Mouse (Mus musculus) neutrophil, adult 5-6 weeks (primary cell): ENCODE measurements around the gene Thap8. TPM values are rescaled to one million over a fixed set of nuclear protein-coding genes. Genes with fewer than 3 reads are reported as not detected.

ENCODE experiments used
- ATAC-seq: fragments of 151-379, 151-347 bp; 2 replicates; pipeline ENCODE4 v1.8.0; 2017; ENCODE audit warnings: mild to moderate bottlenecking, moderate TSS enrichment; ENCODE audit not compliant: insufficient number of reproducible peaks, poor library complexity, low FRiP score, severe bottlenecking; ENCODE audit errors: extremely low read depth
- total RNA-seq: library from RNA; stranded (forward); fragments of 200-1000 nt; gene quantifications from 2 replicates; pipeline ENCODE4 v1.2.3, GENCODE M21; 2017

Thap8 gene
- total RNA-seq, 1 experiment from 2014 or later, result not detected

DNA sequence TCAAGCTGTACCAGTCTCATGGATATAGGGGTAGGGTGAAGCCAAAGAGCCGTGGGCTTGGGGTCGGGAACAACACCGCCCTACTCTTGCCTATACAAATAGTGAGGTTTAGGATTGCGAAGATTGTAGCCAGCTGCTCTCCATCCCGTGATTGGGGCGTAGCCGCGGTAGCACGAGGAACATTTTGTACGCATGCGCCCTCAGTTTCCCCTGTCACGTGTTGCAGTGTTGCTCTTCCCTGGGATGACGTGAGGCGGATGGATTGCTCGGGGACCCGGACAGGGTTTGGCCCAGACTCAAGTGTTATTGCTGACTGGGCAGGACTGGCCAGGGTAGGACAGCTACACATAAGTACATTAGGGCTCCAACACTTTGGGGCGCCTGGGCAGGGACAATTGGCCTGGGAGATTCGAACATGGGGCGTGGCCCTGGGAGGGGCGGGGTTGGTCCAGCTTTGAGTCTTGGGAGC is 810 bp downstream of the Thap8 start:
- peak; percentile 34 for ATAC-seq

DNA sequence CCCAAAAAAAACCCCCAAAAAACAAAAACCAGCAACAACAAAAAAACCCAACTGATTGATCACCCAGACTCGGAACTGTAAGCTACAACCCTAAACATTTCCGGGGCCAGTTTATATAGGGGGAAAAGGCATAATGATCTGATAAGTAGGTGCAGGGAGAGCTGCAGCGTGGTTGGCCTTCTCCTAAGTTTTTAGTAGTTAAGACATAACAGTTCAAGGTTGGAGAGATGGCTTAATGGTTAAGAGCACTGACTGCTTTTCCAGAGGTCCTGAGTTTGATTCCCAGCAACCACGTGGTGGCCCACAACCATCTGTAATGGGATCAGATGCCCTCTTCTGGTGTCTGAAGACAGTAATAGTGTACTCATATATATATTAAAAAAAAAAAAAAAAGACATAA is 1.6 kb downstream of the Thap8 start:
- no peak for ATAC-seq

DNA sequence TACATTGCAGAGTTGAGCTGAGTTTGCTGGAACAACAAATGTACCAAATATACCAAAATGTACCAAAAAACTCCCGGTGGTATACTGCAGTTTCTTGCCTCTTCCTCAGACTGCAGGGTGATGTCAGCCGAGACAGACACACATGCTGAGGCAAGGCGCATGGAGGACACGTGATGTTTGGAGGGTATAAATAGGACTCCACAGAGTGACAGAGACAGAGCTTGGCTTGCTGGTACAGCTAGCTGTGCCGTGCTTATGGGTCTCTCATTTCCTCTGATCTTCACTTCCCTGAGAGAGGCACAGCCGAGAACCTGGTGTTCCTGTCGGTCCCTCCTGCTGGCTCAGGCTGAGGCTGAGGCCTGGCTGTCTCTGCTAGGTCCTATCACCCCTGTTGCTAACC is 2.8 kb downstream of the Thap8 start:
- ATAC-seq, result no peak

DNA sequence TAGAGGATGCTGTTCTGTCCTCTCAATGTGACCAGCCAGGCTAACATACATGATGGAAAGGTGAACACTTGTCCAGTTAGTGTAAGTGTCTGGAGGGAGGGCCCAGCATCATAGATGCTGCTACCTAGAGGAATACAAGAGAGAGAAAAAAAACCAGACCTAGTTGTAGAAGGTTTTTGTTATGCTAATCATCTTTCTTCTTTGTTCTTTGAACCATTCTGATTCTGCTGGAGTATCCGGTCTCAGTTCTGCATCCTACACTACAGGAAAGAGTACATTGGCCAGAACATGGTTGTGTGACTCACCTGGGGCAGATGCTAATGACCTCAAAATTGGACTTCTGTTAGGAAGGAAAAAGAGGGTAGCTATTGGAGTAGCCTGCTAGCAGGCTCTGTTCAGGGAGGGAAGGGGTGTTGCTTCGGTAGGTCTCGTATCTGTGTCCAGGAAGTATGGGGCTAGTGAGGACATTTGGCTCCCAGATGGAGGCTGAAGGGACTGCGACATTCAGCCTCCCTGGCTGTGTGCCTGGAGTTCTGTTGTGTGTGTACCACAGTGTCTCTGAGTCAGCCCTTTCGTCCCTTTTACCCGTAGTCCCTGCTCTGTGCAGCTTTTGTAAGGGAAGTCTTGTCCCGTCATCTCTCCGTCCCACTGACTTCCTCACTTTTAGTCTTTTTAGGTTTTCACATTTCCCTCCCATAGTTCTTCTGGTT is 7.0 kb downstream of the Thap8 start:
- no peak for ATAC-seq

DNA sequence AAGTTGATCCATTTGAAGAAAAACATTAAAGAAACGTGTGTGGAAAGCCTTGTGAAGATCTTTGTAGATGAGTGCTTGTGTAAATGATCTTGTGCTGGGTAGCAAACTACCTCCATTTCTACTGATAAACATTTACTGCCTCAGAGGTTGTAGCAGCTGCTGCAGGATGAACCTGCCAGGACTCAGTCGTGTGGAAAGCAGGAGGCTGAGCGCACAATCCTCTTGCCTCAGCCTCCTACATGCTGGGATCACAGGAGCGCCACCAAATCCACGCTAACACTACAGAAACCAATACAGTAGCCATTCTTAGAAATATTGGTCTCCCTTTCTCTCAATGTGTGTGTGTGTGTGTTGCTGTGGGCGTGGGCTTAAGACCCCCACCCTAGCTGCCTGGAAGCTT is 8.2 kb downstream of the Thap8 start:
- ATAC-seq, result no peak

DNA sequence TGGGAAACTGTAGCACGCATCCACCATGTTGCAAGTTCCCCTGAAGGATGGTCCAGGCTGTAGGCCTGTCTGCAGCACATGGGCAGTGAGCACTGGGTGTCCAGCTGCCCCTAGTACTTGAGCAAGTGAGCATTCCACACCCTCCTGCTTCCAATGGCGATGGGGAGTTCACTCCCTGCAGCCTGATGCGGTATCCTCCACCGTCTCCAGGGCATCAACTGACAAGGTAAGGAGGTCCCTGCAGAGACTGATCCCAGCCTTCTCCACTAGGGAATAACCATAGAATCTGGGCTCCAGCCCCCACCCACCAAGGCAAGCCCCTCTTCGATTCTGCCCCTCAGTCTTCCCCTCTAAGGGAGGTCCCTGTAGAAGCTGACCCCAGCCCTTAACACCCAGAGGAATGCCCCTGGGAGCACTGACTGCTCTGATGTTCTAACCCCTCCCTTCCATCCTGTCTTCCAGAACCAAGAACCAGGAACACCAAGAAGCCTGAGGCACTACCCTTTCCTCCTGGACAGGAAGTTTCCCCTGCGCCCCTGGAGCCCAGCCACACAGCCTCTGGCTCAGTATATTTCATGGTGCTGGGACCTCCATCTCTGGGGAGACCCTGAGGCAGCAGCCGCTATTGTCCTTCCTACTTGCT is 9.3 kb downstream of the Thap8 start:
- ATAC-seq, result no peak

DNA sequence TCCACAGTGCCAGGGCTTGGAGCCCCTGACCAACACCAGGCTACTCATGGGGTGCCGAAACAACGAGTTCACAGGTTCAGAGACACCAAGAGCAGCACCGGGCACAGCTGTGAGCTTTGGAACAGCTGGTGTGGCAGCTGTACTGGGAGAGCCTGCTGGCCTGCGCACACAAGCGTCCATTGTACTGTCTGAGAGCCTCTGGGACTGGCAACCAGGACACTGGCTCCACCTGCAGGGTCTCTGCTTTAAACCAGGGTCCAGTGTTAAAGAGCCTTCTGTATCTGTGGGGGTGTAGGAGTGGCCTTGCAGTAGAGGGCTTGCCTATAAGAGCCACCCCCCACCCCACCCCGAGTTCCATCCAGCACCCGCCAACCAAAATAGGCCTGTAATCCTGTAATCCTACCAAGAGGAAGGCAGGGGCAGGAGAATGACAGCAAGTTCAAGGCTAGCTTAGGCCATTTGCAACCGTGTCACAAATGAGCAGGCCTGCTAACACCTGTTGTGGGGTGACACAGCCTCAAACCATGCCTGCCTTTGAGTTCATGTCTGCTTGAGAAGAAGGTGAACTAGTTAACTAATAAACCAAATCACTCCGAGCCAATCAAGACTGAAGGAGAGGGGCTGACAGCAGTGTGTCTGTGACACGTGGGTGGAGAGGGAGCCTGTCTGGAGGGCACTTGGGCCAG is 10.0 kb downstream of the Thap8 start:
- ATAC-seq, result no peak

DNA sequence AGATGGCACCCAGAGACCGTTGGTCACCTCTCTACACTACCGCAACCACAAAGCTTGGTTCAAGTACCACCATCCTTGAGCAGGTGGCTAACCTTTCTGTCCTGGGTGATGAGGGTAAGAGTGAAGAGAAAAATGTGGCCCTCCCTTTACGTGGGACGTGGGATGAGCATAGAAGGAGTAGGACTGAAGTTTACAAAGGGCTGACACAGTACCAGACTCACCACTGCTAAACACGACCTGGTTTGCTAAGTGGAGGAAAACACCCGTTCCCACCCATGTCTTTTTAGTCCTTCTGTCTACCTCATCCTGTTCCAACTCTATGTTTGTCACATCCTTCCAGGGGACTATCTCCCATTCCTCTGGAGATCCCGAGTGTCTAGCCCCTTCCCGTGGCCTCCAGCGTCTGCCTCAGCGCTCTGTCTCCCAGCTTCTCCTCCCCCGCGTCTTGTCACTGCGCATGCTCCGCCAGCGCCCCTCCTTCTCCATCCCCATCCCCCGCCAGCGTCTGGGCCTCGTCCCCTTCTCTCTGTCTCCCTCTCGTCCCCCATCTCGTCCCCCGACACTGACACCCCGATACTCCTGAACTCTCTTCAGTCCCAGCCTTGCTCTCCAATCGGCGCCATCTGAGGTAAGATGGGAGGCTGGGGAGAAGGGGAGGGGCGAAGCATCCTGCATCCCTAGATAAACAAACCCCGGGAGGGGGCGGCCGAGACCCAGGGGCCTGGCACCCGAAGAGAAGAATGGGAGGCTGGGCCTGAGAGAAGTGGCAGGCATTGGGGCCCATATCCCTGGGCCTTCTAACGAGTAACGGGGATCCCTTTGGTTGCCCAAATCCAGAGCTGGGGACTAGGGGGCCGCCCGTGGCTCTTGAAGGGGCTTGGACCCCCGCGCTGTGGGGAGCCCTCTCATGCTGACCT is 11.6 kb downstream of the Thap8 start, which contains the start of gene Clip3:
Clip3 (plus strand) TSS at position 514 of the 917 bp plus-strand sequence.
- no peak for ATAC-seq

DNA sequence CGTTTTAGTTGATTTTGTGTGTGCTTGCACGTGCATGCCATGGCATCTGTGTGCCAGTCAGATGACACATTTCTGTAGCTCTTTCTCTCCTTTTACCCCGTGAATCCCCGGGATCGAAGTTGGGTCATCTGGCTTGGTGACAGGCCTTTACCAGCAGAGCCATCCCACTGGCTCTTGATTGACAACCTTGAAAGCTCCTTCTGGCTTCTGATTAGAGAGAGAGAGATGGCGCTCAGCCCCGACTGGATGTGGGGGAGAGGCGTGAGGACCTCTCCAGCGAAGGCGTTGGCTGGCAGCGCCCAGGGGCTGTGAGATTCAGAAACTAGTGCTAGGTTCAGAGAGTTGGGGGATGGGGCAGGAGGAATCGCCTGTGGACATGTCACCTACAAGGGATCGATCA is 13.9 kb downstream of the Thap8 start:
- ATAC-seq, result no peak

DNA sequence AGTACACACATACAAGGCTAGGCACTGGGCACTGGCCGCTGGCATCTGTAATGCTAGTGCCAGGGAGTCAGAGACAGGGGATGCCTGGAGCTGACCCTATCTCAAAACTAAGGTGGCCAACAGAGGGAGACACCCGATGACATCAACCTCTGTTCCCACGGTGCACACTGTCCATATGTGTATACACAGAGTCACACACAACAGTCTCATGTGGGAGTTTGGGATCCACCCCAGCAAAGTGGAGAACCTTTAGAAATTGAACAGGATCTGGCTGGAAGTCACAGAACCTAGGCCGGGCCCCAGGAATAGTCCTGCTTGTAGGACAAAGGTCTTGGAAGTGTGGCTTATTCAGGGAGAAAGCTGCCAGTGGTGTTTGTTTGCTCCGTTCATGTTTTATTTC is 14.4 kb downstream of the Thap8 start:
- ATAC-seq, result no peak

DNA sequence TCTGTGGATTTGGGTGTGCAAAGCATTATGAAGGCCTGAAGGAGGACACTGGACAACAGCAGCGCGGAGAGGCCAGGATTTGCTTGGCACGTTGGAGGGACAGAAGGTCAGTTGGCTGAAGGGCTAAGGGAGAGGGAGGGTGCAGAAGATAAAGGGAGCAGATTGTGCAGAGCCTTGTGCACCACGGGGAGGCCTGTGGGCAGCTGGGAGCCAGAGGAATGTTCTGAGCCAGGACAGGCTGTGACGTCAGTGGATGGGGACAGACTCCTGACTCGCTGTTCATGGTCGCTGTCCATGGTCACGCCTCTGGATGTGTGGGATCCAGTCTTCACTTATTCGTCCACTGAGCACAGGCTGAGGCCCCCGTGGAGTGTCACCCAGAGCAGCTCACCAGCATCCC is 15.2 kb downstream of the Thap8 start:
- ATAC-seq, result no peak

DNA sequence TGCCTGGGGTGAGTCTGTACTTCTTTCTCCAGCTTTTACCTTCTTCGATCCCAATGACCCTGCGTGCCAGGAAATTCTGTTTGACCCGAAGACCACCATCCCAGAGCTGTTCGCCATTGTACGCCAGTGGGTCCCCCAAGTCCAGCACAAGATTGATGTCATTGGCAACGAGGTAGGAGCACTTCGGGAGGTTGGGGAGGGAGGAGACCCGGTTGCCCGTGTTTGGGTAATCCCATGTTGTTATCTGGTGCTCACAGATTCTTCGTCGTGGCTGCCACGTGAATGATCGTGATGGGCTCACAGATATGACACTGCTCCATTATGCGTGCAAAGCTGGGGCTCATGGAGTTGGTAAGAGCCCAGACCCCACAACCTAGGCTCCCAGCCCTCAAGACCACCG is 16.9 kb downstream of the Thap8 start:
- ATAC-seq, result no peak

DNA sequence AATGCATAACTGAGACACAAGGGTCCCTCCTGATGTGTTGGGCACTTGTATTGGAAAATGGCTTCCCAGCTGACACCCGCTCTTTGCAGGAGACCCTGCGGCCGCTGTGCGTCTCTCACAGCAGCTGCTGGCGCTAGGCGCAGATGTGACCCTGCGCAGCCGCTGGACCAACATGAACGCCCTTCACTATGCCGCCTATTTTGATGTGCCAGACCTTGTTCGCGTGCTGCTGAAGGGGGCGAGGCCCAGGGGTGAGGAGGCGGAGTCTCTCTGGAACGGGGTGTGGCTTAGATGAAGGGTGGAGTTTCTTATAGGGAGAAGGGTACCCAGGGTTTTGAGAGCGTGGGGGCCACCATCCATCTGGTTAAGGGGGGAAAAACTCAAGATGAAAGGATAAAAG is 17.4 kb downstream of the Thap8 start:
- ATAC-seq, result no peak

DNA sequence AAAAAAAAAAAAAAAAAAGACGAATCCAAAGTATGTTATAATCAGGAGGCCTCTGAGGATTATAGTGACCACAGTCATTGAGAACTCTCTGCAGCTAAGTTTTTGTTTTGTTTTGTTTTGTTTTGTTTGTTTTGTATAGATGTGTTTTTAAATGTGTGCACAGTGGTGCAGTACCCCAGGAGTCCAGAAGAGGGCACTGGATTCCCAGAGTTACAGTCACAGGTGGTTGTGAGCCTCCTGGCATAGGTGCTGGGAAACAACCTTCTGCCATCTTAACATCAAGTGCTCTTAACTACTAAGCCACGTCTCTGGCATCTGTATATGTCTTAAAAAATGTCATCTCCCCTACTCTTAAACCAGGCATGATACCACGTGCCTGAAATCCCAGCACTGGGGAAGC is 21.0 kb downstream of the Thap8 start:
- ATAC-seq, result peak; percentile 59; the same call in 1 of the 2 replicates

DNA sequence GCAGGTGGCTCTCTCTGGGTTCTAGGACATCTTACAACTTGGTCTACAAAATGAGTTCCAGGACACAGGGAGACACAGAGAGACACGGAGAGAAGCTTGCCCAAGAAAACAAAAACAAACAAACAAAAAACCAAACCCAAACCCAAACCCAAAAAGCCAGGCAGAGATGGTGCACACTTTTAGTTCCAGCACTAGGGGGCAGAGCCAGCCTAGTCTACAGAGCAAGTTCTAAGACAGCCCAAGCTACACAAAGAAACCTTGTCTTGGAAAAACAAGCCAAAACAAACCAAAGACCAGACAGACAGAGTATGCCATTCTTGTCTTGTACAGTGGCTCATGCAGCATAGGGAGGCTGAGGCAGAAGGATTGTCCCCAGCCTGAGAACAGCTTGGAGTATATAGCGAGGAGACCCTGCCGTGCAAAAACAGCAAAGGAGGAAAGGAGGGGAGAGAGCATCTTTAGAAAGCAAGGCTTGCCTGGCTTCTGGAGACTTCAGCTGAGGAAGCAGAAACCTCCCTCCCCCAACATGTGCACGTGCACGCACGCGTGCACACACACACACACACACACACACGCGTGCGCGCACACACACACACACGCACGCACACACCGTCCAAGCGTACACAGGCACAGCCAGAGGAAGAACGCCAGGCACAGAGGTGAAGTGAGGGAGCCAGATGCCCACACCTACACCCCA is 26.3 kb downstream of the Thap8 start:
- no peak for ATAC-seq

DNA sequence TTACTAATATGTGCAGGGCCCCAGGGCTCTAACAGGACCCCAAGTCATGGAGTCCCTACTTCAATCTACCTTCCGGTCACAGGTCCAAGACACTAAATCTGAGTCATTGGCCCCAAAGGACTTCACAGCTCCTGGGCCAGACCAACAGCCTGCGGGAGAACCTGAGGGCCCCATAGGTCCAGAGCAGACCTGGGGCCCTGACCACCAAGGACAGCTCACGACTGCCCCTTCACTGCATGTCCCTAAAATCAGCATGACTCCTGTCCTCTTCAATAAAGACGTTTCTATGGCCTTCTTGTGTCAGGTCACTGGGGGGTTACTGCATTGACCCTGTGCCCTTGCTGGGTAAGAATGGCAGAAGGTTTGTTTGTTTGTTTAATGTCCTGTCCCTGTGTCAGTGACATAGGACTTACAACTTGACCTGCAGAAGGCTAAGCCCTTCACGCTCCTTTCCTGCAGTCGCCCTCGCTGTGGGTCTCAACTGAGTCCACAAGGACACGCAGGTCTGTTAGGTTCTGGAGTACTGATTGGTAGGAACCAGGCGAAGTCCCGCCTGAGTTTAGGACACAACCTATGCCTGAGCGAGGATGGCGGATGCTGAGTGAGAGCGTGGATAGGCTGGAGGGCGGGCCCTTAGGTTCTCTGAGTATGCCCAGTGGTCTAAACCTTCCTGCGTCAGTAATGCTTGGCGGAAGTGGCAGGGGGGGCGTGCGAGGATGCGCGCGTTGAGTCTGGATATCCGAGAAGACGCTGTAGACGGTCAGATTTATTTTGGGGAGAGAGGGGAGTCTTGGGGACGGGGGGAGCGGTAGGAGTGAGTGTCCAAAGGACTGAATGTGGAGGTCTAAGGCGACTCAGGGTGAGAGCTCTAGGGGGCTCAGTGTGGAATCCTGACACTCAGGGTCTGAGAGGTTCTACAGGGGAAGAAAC is 28.4 kb downstream of the Thap8 start, which contains the start of gene Alkbh6:
Alkbh6 (plus strand) TSS at position 642 of the 930 bp plus-strand sequence.
- ATAC-seq, result peak; percentile 97

DNA sequence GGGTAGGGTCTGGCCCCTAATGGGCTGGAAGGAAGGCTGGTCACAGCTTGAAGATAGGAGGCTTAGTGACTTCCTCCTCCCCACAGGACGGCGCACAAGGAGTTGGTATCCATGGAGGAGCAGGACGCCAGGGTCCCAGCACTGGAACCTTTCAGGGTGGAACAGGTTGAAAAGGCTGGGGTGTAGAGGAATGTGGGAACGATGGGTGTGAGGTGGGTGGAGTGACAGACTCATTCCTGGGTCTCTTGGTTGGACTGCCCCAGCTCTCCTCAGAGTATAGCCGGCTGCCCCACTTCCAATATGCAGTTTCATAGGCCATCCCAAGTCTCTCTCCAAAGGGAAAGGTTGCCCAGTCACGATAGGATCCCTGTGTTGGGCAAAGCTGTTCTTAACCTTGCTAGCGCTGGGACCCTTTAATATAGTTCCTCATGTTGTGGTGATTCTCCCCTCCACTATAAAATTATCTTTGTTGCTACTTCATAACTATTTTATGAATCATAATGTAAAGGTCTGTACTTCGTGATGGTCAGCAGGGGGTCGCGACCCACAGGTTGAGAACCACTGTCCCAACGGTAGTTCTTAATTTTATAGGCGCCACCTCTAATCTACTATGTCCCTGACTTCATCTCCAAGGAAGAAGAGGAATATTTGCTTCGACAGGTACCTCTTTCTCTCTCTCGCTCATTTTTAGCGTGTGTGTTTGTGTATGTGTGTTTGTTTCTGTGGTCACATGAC is 29.7 kb downstream of the Thap8 start:
- ATAC-seq, result no peak
